Mouse (Mus musculus): Measurements from ENCODE around the gene Lix1l.

Lix1l gene

DNA sequence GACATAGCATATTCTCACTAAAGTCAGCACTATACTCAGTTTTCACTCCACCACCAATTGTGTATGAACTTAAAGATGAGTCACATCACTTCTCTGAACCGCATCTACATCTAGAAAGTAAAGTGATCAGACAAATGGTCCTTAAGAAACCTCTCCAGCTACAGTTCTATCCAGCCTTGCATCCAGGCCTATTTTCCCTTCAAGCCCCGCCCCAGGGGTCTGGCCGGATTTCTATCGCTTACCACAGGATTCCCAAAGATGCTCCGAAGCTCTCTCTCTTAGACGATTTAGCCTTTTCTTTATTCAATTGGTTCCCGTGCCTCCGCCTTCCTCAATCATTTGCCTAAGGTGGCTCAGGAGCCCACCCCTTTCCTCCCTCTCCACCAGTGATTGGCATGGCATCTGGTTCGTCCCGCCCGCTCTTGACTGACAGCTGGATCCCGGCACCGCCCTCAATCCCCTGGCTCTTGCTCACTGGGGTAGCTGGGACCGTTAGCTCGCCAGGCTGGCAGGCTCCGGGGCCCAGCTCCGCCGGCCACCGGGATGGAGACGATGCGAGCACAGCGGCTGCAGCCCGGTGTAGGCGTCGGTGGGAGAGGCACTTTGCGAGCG lies at the start of gene Lix1l:
Lix1l (plus strand) TSS at position 511 of the 612 bp plus-strand sequence.
- no peak for DNase-seq (ENCODE audit: low read depth, low spot score)

DNA sequence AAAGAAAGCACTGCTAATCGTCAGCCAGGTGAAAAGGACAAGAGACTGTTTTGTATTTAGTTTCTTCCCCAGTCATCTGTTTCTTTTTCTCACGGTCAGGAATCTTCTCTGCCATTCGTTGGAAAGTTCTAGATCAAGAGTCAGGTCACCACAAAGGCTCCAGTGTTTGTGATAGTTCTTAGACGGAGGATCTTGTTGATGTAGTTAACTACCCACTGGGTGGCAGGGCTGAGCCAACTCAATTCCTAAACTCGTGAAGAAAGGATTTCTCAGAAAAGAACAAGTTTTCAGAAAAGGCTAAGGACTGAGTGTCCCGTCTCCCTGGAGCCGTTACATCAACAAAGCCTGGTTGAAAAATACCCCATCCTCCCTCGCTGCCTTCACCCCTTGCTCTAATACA lies 49.7 kb upstream of the Lix1l start:
- DNase-seq (ENCODE audit: low read depth, low spot score): no peak

DNA sequence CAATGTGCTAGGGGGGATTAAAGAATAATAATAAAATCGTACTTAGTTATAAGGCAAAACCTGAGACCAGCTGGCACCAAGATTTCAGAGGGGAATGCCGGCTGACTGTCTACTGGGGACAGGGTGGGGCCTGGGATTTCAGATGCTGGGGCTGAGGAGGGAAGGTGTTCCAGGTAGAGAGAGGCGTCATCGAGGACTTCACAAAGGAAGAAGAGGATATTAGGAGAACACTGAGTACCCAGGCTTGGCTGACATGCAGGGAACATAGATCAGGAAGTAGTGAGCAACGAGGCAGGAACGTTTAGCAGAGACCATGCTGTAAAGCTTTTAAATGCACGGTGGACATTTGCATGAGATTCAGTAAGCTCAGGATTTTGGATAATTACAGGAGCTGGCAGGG lies 49.1 kb upstream of the Lix1l start:
- DNase-seq (ENCODE audit: low read depth, low spot score): no peak

DNA sequence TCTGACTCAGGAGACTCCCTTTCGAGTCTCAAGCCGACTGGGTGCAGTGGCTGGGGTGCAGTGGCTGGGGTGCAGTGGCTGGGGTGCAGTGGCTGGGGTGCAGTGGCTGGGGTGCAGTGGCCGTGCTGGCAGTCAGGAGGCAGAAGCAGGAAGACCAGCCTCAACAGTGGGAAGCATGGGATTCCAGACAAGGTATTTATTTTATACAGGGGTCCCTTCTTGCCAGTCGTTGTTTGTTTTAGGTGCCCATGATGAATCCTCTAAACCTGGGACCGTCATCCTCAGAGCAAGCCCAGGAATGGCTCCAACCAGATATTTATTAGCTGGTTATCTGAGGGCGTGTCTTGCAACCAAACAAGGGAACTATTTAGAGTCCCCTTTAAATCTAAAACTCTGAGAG lies 47.3 kb upstream of the Lix1l start:
- no peak for DNase-seq (ENCODE audit: low read depth, low spot score)

DNA sequence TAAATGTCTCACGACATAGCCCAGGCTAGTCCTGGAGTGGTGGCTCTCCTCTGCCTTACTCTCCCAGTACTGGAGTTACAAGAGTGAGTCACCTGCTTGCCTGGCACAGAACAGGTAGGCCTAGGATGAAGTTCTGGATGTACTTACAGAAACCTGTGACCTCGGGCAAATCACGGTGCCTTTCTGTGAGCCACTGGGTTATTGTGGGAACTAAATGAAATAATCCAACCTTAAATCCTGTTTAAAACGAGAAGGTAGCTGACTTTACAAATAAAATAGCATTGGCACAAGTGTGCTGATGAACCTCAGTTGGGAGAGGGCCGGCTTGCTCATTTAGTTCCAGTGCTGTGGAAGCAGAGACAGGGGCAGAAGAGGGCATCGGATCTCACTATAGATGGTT lies 46.7 kb upstream of the Lix1l start:
- DNase-seq (ENCODE audit: low read depth, low spot score): no peak

DNA sequence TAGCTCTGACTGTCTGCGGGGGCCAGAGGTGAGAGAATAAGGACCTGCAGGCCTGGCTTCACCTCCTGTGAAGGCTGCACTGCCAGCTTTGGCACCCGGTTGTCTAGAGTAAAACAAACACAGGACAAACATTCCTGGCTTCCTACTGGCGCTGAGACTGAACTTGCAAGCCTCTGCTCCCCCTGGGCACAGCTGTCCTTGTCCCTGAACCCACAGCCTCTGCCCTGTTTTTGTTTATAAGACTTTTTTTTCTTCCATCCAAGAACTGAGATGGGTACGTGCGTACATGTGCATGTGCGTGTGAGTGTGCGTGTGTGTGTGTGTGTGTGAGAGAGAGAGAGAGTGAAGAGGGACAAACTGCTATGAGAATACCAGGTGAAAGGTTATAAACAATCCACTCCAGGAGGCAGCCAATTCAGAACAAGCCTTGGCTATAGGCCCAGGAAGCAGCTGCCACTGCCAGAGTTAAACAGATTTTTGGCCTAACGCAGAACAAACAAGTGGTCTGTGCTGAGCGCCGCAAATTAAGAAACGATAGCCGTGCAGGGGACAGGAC lies 45.8 kb upstream of the Lix1l start:
- no peak for DNase-seq (ENCODE audit: low read depth, low spot score)

DNA sequence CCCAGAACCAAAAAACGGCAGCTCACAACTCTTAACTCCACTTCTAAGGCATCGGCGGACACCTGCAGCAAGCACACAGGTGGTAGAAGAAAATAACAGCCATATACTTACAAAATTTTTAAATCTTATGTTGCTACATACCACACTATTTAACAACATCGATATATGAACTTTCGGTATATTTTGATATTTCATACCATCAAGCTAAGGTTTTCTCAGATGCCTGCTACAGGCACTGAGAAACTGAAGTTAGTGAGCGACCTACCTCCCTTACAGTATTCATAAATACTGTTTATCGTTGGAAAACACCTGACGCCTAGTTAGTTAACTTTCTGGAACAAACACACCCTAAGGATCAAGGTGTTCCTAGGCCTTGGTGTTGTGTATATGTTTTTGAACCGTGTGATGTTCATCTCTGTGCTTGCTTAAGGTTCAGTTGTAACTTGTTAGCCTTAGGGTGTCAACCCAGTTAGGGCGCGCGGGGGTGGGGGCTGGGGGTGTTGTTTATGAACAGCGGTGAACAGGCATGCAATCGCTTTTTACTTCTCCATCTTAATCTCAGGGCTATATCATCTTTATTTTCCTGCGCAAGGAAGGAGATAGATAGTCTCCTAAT lies 44.8 kb upstream of the Lix1l start:
- no peak for DNase-seq (ENCODE audit: low read depth, low spot score)

DNA sequence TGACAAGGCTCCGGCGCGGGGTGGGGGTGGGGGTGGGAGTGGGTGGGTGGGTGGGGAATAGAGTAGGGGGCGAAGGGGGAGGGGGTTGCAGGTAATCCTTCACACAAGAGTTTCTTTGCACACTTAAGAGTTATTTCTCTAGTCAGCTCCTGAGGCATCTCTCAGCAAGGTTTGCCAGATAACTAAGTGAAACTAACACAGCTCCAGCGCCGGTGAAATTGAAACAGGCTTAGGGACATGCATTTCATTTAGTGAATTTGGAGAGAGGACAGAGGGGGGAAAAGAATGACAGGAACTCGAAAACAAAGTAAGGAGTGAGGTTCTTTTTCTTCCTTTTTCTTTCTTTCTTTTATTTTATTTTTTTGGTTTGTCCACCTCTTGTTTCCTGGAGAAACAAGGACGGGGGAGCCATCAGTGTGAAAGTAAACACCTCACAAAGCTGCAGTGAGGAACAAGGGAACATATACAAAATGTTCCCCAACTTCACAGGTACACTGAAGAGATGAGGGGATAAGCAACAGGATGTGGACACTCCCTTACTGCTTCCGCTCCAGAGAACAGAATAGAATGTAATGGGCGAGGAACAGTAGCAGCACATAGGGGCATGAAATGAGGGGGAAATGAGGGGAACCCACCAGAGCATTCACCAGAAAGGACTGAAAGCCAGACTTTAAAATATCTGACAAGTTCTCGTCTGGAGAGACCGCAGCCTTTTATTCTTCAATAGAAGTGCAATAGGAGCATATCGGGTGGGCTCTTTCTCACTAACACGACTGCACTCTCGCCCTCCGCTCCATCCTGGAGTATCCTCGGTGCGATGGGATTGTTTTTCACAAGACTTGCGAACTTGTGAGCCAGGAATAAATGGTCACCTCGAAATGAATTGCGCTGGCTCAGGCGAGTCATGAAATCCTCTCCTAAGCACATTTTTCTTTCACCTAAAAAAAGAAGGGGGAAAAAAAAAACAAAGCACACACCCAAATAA lies 44.0 kb upstream of the Lix1l start:
- peak; percentile 44 for DNase-seq (ENCODE audit: low read depth, low spot score)

DNA sequence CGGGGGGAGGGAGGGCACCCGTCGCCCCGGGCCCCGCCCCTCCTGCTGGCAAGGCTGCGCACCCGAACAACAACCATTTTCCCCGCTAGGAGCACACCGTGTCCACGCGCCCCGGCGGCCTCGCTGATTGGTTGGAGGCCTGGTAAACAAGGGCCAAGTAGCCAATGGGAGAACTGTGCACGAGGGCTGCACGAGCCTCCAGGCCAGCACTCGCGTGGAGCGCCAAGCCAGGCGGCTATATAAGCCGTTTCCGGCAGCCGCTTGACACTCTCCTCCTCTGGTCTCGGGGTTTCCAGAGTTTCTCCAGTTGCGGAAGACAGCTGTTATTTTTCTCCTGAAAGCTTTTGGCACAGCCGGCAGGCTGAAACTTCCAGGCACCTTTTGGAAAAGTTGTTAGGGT lies 43.3 kb upstream of the Lix1l start, which contains the start of gene Txnip:
Txnip (plus strand) TSS at position 264 of the 400 bp plus-strand sequence.
- peak; percentile 98 for DNase-seq (ENCODE audit: low read depth, low spot score)

DNA sequence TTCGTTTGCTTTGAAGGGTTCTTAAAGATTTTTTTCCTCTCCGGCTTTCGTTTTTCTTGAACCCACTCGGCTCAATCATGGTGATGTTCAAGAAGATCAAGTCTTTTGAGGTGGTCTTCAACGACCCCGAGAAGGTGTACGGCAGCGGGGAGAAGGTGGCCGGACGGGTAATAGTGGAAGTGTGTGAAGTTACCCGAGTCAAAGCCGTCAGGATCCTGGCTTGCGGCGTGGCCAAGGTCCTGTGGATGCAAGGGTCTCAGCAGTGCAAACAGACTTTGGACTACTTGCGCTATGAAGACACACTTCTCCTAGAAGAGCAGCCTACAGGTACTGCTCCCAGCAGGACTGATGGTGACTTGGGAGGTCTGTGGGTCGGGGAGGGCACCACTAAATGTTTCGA lies 42.8 kb upstream of the Lix1l start:
- peak; percentile 36 for DNase-seq (ENCODE audit: low read depth, low spot score)

DNA sequence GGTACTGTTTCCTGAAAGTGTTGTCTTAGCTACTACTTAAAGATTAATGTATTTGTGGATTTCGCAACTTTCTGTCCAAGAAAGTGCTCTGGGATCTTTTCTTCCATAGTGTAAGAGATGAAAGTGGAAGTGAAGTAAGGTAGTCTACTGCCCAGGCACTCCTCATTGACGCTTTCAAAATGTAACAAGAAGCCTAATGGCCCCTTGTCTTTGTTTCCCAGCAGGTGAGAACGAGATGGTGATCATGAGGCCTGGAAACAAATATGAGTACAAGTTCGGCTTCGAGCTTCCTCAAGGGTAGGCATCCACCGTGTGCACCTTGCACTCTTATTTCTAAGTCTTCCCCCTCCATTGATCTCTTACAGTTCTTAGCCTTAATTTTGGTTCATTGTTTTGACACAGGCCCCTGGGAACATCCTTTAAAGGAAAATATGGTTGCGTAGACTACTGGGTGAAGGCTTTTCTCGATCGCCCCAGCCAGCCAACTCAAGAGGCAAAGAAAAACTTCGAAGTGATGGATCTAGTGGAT lies 42.2 kb upstream of the Lix1l start:
- no peak for DNase-seq (ENCODE audit: low read depth, low spot score)

DNA sequence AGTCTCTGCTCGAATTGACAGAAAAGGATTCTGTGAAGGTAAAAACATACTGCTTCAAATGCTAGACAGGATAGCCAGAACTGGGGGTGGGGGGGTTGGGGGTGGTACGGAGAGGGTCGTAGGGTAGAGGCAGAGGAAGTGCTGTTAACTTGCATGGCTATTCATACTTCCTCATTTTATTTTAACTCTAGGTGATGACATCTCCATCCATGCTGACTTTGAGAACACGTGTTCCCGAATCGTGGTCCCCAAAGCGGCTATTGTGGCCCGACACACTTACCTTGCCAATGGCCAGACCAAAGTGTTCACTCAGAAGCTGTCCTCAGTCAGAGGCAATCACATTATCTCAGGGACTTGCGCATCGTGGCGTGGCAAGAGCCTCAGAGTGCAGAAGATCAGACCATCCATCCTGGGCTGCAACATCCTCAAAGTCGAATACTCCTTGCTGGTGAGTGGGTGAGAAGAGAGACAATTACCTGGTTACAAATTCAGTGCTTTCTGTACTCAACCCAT lies 41.5 kb upstream of the Lix1l start:
- no peak for DNase-seq (ENCODE audit: low read depth, low spot score)

DNA sequence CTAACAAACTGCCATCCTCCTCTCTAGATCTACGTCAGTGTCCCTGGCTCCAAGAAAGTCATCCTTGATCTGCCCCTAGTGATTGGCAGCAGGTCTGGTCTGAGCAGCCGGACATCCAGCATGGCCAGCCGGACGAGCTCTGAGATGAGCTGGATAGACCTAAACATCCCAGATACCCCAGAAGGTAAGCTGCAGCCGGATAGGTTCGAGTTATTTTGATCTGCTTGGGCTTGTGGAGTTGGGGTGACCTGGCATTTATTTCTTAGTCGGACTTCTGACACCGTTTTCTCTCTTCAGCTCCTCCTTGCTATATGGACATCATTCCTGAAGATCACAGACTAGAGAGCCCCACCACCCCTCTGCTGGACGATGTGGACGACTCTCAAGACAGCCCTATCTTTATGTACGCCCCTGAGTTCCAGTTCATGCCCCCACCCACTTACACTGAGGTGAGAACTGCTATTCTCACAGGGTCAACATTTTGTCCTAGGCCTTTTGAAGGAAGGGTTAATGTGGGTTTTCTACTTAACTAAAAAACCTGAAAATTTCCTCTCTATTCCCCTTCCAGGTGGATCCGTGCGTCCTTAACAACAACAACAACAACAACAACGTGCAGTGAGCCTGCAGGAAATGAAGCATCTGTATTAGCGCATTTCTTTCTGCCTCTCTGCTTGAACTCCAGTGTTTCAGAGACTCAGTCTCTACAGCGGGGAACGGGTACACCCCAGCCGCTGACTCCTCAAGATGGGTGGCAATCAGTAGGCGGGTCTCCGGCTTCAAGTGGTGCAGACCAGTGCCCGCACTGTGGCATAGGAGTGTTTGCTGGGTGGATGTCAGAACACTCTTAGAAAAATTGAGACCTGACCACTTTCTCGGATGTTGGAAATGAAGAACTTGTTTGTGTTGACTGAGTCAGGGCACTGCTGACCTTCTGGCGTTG lies 40.8 kb upstream of the Lix1l start:
- DNase-seq (ENCODE audit: low read depth, low spot score): no peak

DNA sequence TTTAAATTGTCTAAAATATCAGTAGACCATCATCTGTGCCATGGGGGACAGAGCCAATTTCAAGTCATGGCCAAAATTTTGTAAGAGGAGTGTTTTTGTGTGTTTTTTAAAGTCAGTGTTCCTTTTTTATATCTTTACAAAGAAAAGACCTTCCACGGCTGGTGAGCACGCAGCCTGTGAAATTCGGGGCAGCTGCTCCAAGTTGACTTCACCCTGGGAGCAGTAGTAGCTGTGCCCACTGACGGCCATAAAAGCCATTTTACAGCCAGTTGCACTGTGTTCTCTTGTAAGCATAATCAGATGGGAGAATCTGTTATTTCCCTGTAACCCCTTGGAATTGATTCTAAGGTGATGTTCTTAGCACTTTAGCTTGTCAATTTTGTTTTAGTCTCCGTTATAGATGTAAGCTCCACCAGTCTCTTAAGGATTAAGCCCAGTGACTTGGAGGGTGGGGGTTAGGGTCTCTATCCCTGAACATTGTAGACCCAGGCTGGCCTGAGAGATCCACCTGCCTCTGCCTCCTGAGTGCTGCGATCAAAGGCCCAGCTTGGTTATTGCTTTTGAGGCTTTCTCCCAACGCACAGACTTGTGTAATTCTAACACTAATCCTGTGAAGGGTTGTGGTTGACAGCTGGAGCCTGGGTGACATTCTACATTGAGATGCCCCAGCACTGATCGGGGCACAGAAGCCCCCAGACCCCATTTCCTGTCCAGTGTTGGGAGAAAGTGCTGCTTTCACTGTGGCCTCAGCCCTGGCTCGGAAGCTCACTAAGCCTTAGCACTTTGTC lies 39.9 kb upstream of the Lix1l start:
- DNase-seq (ENCODE audit: low read depth, low spot score): no peak

DNA sequence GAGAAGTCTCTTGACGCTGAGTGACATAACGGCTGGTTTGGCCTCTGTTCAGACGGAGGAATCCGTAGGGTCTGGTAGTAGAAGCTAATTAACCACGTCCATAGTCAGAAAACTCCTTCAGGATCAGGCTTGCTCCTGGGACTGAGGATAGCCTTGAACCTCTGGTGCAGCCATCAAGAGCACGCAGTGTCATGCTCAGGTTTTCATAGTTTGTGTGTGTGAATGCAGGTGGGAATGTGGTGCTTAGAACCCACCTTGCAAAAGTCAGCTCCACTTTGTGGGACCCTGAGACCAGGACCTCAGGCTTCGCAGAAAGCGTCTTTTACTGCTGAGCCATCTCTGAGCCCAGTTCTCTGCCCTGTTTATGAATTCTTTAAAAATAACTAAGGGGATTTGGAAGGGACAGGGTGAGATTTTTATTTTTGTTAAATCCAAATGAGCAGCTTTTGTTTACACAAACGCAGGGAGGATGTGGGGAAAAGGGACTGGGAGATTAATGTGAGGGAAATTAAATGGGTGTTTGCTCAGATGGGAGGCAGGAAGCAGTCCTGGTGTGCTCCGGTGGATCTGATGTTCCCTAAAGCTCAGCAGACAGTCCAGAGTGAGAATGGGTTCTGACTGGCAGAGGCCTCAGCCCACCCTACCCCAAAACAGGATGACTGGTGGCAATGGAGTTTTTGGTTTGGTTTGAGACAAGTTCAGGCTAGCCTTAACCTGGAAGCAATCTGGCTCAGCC lies 38.8 kb upstream of the Lix1l start:
- DNase-seq (ENCODE audit: low read depth, low spot score): no peak

DNA sequence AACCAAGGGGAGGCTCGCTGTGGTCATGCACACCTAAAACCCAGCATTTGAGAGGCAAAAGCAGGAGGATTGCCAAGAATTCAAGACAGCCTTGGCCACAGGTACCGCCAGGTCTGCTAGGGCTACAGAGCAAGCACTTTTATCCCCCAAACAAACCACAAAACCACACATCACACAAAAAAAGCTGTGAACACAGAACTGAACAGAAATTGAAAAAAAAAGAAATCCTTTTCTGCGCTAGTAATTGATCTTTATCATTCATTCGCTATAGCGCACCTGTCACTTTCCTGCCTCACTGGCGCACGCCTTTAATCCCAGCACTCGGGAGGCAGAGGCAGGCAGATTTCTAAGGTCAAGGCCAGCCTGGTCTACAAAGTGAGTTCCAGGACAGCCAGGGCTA lies 37.7 kb upstream of the Lix1l start:
- no peak for DNase-seq (ENCODE audit: low read depth, low spot score)

DNA sequence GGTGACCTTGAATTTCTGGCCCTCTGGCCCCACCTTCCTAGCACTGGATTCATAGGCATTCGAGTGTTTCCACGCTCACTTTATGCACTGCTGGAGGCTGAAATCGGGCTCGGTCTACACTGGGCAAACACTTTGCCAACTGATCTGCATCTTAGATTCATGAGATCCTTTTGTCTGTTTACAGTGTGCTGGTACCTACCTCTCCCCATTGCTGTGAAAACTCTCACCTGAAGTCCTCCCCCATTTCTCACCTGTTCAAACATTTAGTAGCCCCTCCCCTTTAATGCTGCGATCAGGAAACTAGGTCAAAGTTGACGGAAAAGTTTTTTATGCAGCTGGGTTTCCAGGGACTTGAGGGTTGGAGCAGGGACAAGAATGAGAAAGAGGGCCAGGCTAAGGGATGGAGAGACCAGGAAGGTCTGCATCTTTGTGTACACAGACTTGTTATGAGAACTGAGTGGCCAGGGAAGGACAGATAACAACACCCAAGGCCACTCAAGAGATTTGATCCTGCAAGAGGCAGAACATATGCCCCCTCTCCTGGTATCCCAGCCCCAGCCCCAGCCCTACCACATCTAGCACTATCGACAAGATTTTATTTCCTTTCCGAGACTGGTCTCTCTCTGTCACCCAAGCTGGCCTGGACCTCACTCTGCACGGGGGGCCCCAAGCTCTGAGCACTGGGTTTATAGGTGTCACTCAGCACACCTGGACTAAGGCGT lies 36.9 kb upstream of the Lix1l start:
- DNase-seq (ENCODE audit: low read depth, low spot score): no peak

DNA sequence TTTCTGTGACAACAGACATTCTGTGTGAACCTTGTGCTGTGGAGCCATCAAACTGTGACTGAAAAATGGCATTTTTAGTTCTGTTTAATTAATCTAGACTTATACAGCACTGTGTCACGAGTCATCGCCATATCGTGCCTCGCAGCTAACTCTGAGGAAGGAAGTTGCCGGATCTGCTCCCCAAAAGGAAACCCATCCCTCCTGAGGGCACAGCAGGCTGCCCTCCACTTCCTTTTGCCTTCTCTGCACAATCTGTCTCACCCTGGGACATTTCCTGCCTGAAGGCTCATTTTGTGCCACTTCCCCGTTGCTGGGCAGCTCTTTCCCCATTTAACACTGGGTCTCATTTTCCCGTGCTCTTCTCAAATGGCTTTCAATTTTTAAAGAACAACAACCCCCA lies 36.3 kb upstream of the Lix1l start:
- DNase-seq (ENCODE audit: low read depth, low spot score): no peak
